Mouse (Mus musculus): ENCODE data around the gene Nedd9.

DNA sequence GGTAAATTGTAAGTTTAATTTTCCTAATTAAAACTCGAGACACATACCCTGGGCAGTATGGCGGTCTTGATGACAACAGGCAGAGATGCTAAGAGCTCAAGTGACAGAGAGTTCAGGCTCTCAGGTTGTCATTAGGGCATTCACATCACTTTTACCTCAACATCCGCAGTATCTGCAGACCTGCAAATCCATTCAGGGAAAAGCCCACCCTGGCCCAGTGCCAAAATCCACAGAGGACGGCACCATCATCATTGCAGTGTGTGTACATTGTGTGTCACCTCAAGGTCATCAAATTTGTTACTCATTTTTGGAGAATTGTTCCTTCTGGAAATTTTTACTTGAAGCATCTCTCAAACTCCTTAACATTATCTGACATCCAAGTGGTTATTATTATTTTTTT, 102.3 kb downstream of the Nedd9 start:
- TF ChIP-seq CTCF (IDR thresholded peaks at IDR 0.05; ENCODE audit: control insufficient read depth, insufficient read depth, low read length) = no peak
- no peak for TF ChIP-seq POLR2A (IDR thresholded peaks at IDR 0.05; ENCODE audit: borderline replicate concordance, control insufficient read depth, low read depth, low read length)

Measured in bone marrow, adult 2 months (tissue).